Mouse (Mus musculus) testis, adult 2 months (tissue): ENCODE data around the gene Traf7. TPM values are rescaled to one million over a fixed set of nuclear protein-coding genes. Genes with fewer than 3 reads are reported as not detected.

ENCODE experiments used
- H3K27ac ChIP-seq: fragments of 200-500 bp; 2 replicates; pipeline ENCODE4 v1.5.1; 2012; ENCODE audit warnings: low read depth, low read length; ENCODE audit not compliant: control insufficient read depth, insufficient read depth
- H3K27me3 ChIP-seq: fragments of 200-500 bp; 2 replicates; pipeline ENCODE4 v1.6.1; 2012; ENCODE audit warnings: mild to moderate bottlenecking, low read length, moderate library complexity; ENCODE audit not compliant: control insufficient read depth, insufficient read depth
- H3K36me3 ChIP-seq: fragments of 200-500 bp; 2 replicates; pipeline ENCODE4 v1.6.1; 2012; ENCODE audit warnings: mild to moderate bottlenecking, low read length; ENCODE audit not compliant: control insufficient read depth, insufficient read depth
- H3K4me1 ChIP-seq: fragments of 200-500 bp; 2 replicates; pipeline ENCODE4 v1.6.1; 2012; ENCODE audit warnings: low read length; ENCODE audit not compliant: control insufficient read depth, insufficient read depth
- H3K4me3 ChIP-seq: fragments of 200-500 bp; 2 replicates; pipeline ENCODE4 v1.5.1; 2012; ENCODE audit warnings: low read depth, mild to moderate bottlenecking, low read length, moderate library complexity, mixed read lengths; ENCODE audit not compliant: control insufficient read depth
- CTCF ChIP-seq: fragments of 200-500 bp; IDR thresholded peaks from 2 replicates; pipeline ENCODE4 v1.5.1; 2012; ENCODE audit warnings: low read depth, mild to moderate bottlenecking, inconsistent platforms, low read length, moderate library complexity; ENCODE audit not compliant: control insufficient read depth, insufficient read depth, insufficient replicate concordance
- POLR2A ChIP-seq: fragments of 200-500 bp; IDR thresholded peaks from 2 replicates; pipeline ENCODE4 v1.6.1; 2012; ENCODE audit warnings: low read depth, mild to moderate bottlenecking, inconsistent platforms, low read length, moderate library complexity; ENCODE audit not compliant: control insufficient read depth
- polyA plus RNA-seq: library from polyadenylated mRNA; depleted of rRNA; stranded (reverse); fragments of >200 nt; gene quantifications from 2 replicates; pipeline ENCODE4 v1.2.3, GENCODE M21; 2012

Gene Traf7
- polyA plus RNA-seq, 1 experiment: 69.4 TPM

GRCm38 (mm10) chr17:24544613-24545012 is 16.9 kb upstream of the Traf7 start:
- H3K4me1 ChIP-seq: peaks cover 2% of the 10 kb centered on the region
- H3K4me3 ChIP-seq: no peak overlapping the region
- no peaks in the 10 kb centered on the region for H3K27me3 ChIP-seq
- H3K36me3 ChIP-seq: no peaks in the 10 kb centered on the region
- no peak overlapping the region for H3K27ac ChIP-seq
- TF ChIP-seq POLR2A (no peak), CTCF (no peak)

- no peak overlapping the region for H3K4me3 ChIP-seq
- no peaks in the 10 kb centered on the region for H3K36me3 ChIP-seq
- peaks cover 2% of the 10 kb centered on the region; the same call in 1 of the 2 replicates for H3K4me1 ChIP-seq
- no peak overlapping the region for H3K27ac ChIP-seq
- no peak for TF ChIP-seq POLR2A
- peak; percentile 55; the same call in 1 of the 2 replicates for TF ChIP-seq CTCF
- no peaks in the 10 kb centered on the region for H3K27me3 ChIP-seq
Observed at GRCm38 (mm10) chr17:24540375-24540774, 12.6 kb upstream of the Traf7 start.

DNA sequence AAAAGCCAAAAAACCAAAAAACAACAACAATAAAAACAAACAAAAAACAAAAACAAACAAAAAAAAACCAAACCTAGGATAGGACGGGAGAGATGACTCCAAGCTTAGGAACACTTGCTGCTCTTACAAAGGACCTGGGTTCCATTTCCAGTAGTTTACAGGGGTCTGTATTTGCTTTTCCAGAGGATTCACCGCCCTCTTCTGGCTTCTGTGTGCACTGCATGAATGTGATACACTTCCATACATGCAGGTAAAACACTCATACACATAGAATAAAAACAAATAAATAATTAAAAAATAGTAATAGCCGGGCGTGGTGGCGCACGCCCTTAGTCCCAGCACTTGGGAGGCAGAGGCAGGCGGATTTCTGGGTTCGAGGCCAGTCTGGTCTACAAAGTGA is 11.2 kb upstream of the Traf7 start:
- no peaks in the 10 kb centered on the region for H3K27me3 ChIP-seq
- no peak overlapping the region for H3K4me3 ChIP-seq
- no peak overlapping the region for H3K27ac ChIP-seq
- TF ChIP-seq CTCF (no peak), POLR2A (no peak)
- no peaks in the 10 kb centered on the region for H3K36me3 ChIP-seq
- peaks cover 2% of the 10 kb centered on the region; the same call in 1 of the 2 replicates for H3K4me1 ChIP-seq

GRCm38 (mm10) chr17:24537536-24537935 is 9.8 kb upstream of the Traf7 start:
- H3K36me3 ChIP-seq: no peaks in the 10 kb centered on the region
- no peak for TF ChIP-seq CTCF
- TF ChIP-seq POLR2A: no peak
- H3K4me1 ChIP-seq: peaks cover 10% of the 10 kb centered on the region
- no peak overlapping the region for H3K4me3 ChIP-seq
- H3K27ac ChIP-seq: no peak overlapping the region
- H3K27me3 ChIP-seq: no peaks in the 10 kb centered on the region

GRCm38 (mm10) chr17:24535300-24535699 is 7.6 kb upstream of the Traf7 start:
- no peaks in the 10 kb centered on the region for H3K27me3 ChIP-seq
- H3K4me1 ChIP-seq: peaks cover 10% of the 10 kb centered on the region
- TF ChIP-seq POLR2A: no peak
- no peak for TF ChIP-seq CTCF
- H3K36me3 ChIP-seq: no peaks in the 10 kb centered on the region
- no peak overlapping the region; the same call in 1 of the 2 replicates for H3K27ac ChIP-seq
- H3K4me3 ChIP-seq: no peak overlapping the region

GRCm38 (mm10) chr17:24534160-24534718 is 6.5 kb upstream of the Traf7 start, which contains the start of gene Rab26:
Rab26 (minus strand) TSS chr17:24534210.
- no peak for TF ChIP-seq CTCF
- no peak for TF ChIP-seq POLR2A
- no peaks in the 10 kb centered on the region for H3K27me3 ChIP-seq
- H3K36me3 ChIP-seq: no peaks in the 10 kb centered on the region
- H3K27ac ChIP-seq: no peak within 1 kb of the TSS
- H3K4me1 ChIP-seq: peaks cover 10% of the 10 kb centered on the region
- peak within 1 kb of the TSS; percentile 68 for H3K4me3 ChIP-seq

- Histone ChIP-seq H3K27me3 (no peaks in the 10 kb centered on the region), H3K27ac (no peak overlapping the region), H3K36me3 (no peaks in the 10 kb centered on the region), H3K4me3 (peak overlapping the region; percentile 68), H3K4me1 (peaks cover 10% of the 10 kb centered on the region)
- TF ChIP-seq POLR2A (no peak), CTCF (no peak)
Observed at GRCm38 (mm10) chr17:24533099-24533992, 5.6 kb upstream of the Traf7 start.
